Mouse (Mus musculus): Measurements from ENCODE around the gene Dnaja3.
A peak's percentile ranks its signal among the peaks of the same experiment; 100 is the strongest.

GRCm38 (mm10) chr16:4655251-4655734 lies 15.5 kb downstream of the Dnaja3 start:
- TF ChIP-seq CTCF (IDR thresholded peaks at IDR 0.05; ENCODE audit: low read depth) = peak; percentile 56
- no peak for TF ChIP-seq EP300 (IDR thresholded peaks at IDR 0.05; ENCODE audit: low read depth)
